Mouse (Mus musculus) testis, adult 10 weeks (tissue): Measurements from ENCODE around the gene Gm12184. TPM values are rescaled to one million over a fixed set of nuclear protein-coding genes. Genes with fewer than 3 reads are reported as not detected.

Source experiments
- polyA plus RNA-seq: library from polyadenylated mRNA; stranded (reverse); fragments of 350-450 nt; fragmentation: Illumina TruSeq; extraction: RNeasy Lipid Tissue Mini Kit (QIAGEN cat#74804); gene quantifications from one replicate; pipeline ENCODE4 v1.2.3, GENCODE M21; 2014; ENCODE audit warnings: low read depth, low replicate concordance

The Gm12184 gene
- 5.6 TPM for polyA plus RNA-seq

DNA sequence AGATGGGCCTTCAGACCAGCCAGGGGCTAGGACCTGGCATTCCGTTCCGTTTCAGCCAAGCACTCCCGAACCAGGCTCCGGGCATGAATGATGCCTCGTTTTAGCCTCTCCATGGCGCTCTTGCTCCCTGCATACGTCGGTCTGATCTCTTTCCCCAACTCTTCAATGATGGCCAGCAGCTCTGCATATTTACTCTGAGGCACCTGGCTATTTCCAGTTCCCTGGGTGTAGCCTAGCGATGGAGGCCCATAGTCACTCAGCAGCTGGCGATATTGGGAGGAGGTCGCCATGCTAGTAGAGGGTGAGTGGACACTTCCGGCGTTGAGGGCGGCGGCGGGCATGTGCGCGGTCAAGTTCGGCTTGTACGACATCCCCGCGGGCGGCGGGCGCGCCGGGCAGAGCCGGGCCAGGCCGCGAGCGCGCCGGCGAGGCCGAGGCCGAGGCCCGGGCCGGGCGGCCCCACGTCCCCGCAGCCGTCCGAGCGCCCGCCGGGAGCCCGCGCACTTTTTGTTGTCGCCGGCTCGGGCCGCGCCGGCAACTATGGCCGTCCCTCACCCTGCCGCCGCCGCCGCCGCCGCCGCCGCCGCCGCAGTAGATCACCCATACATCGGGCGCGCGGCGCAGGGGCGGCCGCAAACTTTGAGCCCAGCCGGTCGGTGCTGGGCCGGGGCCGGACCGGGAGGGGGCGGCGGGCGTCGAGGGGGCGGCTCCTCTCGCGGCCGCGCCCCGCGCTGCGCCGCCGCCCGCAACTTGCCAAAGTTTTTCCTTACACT is at the start of gene Gm12184, which contains the start of gene Trim7:
TSS of gene Gm12184 (minus strand) at position 677 of the 773 bp plus-strand sequence.
TSS of gene Trim7 (plus strand) at position 162 of the 773 bp plus-strand sequence.

DNA sequence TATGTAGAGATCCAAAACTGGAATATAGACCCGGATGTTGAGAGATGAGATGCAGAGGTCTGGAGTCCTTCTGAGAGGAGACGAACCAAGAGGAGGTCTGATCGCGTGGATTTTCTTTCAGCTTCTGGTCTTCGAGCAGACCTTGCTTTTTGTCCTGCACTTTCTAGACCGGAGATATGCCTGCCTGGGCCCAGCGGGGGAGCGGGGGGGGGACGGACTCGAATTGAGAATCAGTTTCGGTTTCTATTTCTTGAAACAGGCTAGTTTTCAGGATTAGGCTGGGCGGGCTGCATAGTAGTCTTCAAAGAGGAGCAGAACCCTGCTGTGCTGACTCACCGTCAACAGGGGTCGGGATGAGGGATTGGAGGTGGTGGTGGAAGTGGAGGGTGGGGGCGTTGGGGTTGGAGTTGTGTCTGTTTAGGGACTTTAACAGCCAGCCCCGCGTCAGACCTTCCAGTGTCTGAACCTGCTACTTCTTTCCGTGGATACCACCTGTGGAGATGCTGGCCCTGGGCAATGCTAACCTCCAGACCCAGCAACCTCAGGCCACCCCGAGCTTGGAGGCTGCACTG is 44.8 kb upstream of the Gm12184 start, which contains the start of gene Irgm1:
TSS of gene Irgm1 (minus strand) at position 483 of the 572 bp plus-strand sequence.

DNA sequence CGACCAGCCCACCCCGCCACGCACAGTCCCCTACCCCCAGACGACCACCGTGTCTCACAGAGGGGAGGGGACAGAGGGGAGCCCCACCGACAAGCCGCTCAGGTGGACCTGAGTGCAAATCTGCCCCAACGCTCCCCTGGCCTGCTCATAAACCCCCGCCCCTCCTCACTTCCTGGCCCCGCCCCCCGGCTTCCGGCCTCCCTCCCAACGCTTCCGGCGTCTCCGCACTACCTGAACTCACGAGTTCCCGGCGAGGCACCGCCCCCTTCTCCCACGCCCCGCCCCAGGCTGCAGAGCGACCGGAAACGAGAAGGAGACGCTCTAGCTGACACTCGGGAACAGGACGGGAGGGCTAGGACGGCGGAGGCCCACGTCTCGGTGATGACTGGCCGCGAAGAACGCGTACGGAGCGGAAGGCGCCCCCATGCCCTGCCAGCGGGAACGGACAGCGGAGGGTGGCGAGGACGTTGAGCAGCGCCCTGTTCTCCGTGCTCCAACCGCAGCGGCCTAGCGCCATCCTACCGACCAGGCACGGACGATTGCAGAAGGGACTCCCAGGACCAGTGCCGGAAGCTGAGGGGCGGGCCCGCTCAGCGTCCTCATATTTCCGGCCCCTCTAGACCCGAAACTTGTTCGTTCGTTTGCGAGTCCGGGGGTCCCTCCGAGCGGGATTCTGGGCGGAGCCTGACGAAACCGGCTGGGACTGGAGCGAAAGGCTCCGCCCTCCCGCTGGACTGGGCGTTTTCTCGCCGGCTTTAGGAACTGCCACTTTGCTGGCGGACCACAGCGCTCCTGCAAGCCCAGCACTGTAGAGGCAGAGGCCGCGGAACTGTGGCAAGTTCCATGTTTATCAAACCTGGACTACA is 9.4 kb downstream of the Gm12184 start, which contains the start of gene Trim41:
TSS of gene Trim41 (minus strand) at position 554 of the 866 bp plus-strand sequence.

DNA sequence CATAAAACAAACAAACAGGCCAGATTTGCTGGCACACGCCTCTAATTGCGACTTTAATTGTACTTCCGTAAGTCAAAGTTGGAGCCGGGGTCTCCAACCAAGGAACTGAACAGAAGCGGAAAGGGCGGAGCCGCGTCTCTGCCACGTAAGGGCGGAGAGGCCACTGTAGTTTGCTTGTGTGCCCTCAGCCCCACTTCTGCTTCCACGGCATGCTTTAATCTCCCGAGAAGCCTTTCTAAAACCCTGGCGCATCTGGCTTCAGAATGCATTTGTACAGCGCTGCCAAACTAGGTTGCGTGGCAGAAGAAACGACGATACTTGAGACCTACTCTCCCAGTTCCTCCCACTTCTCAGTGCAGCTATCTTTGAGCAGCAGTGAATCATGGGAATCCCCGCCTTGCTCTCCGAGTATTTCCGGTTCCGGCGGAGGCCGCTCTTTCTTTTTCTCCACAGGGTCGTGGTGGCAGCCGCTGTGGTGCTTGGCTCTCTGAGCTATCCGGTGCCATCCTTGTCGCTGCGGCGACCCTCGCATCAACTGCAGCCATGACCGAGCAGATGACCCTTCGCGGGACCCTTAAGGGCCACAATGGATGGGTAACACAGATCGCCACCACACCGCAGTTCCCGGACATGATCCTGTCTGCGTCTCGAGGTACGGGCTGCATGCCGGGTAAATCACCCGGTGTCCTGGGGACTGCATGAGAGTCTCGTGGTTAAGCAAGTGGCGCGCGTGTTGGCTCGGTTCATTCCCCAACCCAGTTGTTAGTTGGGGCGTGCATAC is 26.3 kb downstream of the Gm12184 start, which contains the start of gene Rack1:
TSS of gene Rack1 (plus strand) at position 412 of the 781 bp plus-strand sequence.

Other genes starting within 250 kb of the Gm12184 start
- 34.9 TPM for gene Rack1, start 26.3 kb downstream of the Gm12184 start, polyA plus RNA-seq
- gene Trim41, start 9.3 kb downstream of the Gm12184 start, polyA plus RNA-seq: 26.2 TPM
- gene Trim7, start 515 bp downstream of the Gm12184 start, polyA plus RNA-seq: 14.0 TPM
- 3.2 TPM for gene Irgm1, start 45.0 kb upstream of the Gm12184 start, polyA plus RNA-seq
- gene Gm5431, start 75.6 kb upstream of the Gm12184 start, polyA plus RNA-seq: 0.28 TPM
- gene Psme2b, start 119.5 kb upstream of the Gm12184 start, polyA plus RNA-seq: 0.36 TPM
- 0.07 TPM for gene Olfr56, start 152.2 kb upstream of the Gm12184 start, polyA plus RNA-seq
- 0.11 TPM for gene 9930111J21Rik1, start 152.7 kb upstream of the Gm12184 start, polyA plus RNA-seq
- gene Gm12185, start 165.6 kb upstream of the Gm12184 start, polyA plus RNA-seq: 0.48 TPM
- 2.4 TPM for gene Tgtp1, start 167.5 kb upstream of the Gm12184 start, polyA plus RNA-seq
- 3.4 TPM for gene 9930111J21Rik2, start 224.6 kb upstream of the Gm12184 start, polyA plus RNA-seq
- 2.4 TPM for gene Tgtp2, start 237.6 kb upstream of the Gm12184 start, polyA plus RNA-seq
- gene Ifi47, start 249.9 kb upstream of the Gm12184 start, polyA plus RNA-seq: 1.4 TPM